Mouse (Mus musculus): ENCODE measurements at regions not wholly inside any gene's neighbourhood (a gene's known extent, or its start where the extent isn't known, plus 50 kb on each side); places are given as distances from the start of the nearest gene placed in this dataset.

DNA sequence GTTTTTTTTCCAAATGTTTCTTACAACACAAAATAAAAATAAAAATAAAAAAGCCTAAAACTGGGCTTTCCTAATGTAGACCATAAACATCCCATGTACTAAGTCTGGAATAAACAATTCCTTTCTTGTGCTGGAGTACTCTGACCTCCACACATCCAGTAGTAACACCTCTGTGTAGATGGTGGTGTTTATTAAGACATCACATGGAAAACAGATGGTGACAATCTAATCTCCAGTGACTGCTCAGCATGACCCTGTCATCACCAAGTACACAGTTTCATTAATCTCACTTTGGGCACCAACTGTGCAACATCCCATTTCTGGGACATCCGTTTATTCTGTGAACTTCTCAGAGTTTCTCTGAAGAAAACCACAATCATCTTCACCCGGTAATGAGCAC, 118.7 kb upstream of the Bank1 start:
- DNase-seq (ENCODE audit: low spot score in 2 of 2): no peak

DNA sequence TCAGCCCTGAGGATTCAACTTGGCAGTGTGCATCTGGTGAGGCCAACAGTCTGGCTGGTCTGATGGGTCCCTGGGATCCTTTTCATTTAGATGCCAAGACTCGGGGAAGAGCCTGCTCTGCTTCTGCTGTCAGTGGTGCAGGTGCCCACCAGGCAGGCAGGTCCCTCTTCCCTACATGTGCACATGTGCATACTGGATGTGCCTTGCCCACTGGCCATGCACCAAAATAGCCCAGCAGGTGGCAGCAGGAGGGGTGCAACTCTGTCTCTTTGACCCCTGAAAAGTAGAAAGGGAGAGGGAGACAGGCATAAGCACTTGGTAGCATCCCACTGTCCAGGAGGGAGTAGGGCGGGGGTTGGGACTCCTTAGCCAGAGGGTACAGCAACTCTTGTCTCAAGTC, 116.2 kb upstream of the Bank1 start:
- no peak for DNase-seq (ENCODE audit: low spot score in 2 of 2)

DNA sequence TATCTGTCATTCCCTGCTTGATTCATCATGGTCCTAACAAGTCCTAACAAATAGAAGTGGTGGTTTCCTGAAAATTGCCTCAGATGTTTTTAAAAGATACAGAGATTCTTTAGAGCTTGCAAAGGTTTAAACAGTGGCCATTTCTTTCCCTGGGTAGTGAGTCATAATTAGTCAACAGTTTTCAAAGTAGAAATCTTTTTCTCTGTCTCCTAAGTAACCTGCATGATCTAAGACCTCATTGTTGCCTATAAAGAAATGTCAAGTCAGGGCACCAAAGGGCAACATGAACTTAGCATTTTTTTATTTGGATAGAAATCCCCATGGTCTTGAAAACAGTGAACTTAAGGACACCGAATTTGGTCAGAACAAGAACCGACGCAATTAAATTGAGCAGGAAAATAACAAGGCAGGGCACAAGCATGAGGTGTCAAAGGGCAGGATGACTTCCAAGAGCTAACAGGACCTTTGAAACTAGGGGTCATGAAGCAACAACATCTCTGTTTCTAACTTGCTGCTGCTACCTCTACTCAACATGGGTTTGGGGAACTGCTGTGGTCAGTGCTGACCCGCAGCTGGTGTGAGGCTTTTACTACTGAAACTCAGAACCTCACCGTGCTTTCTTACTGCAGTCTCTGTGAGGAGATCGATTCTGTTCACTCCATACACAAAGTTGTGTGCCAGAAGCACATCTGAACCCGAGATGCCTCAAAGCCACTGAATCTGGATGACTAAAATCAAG, 114.2 kb upstream of the Bank1 start:
- DNase-seq (ENCODE audit: low spot score in 2 of 2): no peak

DNA sequence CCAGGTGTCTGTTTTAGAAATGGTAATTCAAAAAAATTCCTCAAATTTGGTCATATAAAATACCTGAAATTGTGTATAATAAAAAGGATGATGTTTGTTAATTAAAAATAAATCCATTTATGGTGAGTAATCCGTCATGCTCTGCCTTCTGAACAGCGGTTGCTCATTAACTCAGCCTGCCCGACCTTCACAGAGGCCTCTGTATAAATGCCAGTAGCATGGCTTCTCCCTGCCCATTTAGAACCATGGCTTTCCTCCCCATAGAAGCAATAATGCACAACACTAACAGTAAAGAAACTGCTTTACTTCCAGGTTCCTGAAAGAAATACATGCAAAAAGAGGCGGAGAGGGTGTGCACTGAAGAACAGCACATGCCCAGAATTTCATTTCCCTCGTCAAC, 113.5 kb upstream of the Bank1 start:
- DNase-seq (ENCODE audit: low spot score in 2 of 2): no peak

DNA sequence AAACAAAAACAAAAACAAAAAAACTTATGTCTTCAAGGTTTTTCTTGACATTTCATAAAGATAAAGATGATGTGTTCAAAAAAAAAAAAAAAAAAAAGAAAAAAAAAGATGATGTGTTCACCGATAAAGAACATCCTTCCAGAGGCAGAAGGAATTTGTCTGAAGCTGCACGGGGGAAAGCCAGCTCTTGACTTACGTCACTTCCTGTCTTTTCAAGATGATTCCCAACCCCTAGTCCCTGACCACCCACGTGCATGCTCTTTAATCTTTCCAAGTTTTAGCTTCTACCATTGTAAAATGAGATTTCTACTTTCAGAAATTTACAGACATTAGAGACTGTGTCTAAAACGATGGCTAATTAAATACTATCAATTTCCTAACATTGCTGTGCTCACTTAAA, 108.5 kb upstream of the Bank1 start:
- DNase-seq (ENCODE audit: low spot score in 2 of 2): no peak

DNA sequence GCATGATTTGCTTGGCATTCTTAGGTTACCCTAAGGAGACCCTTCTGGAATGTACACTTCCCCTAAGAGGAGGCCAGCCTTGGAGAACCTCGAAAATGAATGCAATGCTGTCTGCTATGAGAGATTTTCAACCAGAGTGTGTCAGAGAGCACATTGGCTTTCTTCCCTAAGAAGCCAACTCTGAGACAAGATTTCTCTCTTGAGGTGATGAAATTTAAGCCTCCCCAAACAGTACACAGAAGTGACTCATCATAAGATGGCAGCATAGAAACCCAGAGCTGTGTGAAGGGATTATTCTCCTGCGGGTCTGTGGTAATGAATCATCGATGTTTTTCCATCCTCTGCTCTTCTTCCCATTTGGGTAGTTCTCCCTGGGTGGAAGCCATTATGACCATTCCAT, 106.2 kb upstream of the Bank1 start:
- no peak for DNase-seq (ENCODE audit: low spot score in 2 of 2)

DNA sequence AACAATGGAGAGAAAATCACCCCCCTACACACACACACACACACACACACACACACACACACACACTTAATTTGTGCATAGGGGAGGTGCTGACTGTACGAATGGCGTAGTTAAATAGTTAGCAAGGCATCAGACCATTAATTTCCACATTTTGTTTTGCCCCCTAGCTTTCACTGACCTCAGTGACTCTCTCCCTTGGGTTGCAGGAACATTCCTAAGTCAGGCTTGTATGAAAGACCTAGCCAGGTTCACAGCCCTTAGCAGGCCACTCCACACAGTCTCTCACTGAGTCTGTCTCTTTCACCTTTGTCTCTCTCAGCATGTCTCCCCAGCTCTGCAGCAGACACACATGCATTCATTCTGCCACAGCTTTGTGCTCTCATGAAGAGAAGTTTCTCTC, 101.6 kb upstream of the Bank1 start:
- DNase-seq (ENCODE audit: low spot score in 2 of 2): no peak

DNA sequence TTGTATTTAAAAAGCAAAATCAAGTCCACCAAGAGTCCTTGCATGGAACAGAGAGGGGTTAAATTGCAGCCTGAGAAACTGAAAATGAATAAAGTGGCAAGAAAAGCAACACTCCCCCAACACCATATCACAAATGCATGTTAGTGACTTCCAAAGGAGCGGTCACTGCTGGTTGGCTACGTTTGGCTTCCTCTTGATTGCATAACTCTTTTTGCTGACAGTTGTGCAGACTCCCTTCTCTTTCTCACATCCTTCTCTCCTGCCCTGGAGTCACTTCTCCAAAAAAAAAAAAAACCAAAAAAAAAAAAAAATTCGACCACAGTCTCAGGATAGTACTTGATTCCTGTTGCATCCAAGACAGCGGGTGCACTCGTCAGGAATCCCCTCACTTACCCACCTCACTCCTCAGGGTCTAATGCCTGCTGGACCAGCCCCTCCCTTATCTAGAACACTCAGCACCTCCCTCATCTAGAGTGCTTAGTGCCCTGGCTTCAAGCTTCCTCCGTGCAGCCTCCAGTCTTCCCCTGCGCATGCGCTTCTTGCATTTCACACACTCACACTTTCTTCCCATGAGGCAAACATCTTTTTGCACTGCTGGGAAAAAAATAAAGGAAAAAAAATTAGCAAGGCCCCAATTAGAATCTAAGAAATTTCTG, 100.8 kb upstream of the Bank1 start:
- no peak for DNase-seq (ENCODE audit: low spot score in 2 of 2)

DNA sequence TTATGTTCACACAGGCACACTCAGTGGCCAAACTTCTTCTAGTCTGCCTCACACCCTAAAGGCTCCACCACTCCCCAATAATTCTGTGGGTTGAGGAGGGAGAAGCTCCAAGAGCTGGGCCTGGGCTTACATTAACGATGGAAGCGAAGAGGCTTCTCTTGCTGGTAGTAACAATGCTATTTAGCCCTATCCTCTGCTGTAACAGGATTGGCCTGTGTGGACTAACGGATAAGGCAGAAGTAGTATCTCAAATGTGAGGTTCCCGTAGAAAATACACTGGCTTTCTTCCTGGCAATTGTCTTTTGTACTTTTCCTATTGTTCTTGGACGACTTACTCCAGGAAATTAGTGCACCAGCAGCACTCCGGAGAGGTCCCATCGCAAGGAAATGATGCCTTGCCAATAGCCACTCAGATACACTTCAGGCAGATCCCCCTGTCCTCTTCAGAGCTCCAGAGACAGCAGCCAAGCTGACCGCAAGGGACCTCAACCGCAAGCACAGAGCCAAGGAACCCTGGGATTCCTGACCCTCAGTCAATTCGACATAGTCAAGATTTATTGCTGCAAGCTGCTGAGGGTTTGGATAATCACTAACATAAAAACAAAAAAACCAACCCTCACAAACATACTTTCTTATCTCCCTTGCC, 96.2 kb upstream of the Bank1 start:
- DNase-seq (ENCODE audit: low spot score in 2 of 2): no peak

DNA sequence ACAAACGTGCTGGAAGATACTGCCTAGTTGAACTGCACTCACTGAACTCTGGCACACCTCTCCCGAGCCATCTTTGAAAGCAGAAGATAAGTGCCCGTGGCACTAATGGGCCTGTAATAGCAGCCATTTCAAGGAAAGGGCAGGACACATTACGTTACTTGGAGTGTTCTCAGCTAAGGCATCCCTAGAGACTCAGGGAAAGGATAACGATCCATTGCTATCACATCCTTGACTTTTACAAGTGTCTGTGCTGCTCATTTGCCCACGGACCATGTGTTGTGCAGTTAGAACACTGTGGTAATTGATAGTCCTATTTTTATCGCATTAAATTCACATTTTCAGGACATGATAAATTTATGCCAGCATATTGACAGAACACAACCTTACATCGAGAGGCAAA, 79.7 kb upstream of the Bank1 start:
- DNase-seq (ENCODE audit: low spot score in 2 of 2): no peak

DNA sequence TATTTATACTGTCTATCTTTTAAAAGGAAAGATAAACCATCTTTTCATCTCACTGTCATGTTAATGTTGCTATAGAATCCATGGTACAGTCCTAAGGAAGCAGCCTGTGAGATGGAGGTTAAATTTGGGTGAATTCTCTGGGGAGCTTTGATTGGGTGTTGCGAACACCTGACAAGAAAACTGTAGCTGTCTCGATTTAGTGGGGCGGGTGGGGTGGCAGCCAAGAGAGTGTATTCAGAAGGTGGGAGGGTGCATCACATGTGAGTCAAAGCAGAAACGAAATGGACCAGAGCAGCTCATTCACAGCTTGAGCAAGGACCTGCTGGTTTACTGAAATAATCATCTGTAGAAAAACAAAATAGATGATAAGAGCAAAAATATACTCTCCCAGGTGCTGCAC, 57.4 kb upstream of the Bank1 start:
- DNase-seq (ENCODE audit: low spot score in 2 of 2): peak in 1 of 2 experiments; percentile 48

DNA sequence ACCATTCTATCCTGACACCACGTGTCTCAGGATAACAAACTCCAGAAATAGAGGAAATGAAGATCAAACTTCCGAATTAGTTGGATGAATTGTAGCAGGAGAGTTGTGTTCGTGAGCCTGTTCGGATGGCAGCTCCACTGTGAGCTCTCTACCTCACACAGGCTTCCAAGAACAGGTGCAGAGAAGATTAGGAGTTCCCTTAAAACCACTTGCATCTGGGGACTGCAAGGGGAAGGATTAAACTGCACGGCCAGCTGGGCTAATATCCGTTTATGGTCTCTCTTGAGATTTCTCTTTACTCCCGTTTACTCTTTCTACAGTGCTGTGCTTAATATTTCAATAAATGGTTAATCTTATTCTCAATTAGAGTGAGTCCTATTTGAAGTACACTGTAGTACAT, 54.8 kb upstream of the Bank1 start:
- no peak for DNase-seq (ENCODE audit: low spot score in 2 of 2)

DNA sequence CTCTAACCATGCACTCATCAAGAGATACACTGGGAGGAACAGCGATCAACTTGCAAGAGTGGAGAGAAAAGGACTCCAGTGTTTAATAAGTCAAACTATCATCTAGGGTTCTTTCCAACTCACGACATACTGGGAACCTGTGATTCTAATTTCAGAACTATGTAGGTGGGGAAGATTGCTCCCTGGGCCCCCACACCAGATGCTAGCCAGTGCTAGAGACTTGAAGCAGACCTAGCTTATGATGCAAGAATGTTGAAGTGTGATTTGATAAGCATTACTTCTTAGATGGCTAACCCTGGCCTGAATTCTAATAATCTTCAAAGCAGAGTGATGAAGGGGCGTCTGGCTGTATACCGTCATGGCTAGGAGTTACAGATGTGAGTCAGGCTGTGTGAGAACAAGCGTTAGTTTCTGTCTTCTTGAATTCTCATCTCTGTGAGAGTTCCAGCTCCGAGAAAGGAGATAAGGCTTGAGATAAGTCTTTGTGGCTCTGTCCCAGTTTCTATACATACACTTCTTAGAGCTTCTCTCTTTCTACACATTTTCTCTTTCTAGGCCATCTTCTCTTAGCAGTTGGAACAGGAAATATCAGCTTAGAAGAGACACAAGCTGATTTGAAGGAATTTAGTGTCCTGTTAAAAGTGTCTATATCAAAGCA, 54.0 kb upstream of the Bank1 start:
- DNase-seq (ENCODE audit: low spot score in 2 of 2): peak; percentile 33 to 56

DNA sequence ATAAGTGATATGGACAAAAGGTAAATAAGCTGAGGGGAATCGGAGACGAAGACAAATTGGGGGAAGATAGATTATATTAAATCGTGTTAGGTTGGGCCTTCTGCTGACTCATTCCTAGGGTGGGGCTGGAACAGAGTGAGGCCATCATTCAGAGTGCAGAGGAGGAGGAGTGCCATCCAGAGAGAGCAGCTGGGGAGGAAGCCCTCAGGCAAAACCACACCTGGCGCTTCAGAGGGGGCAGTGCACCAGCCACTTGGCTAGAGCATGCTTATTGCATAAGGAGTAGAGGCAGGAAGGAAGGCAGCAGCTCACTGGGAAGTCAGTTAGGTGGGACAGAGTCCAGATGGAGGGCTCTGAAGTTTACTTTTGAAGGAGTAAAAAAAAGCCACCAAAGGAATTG, 51.0 kb upstream of the Bank1 start:
- no peak for DNase-seq (ENCODE audit: low spot score in 2 of 2)
